Mouse (Mus musculus) liver, embryonic 15.5 days (tissue): Measurements from ENCODE around the gene Stxbp5. TPM values are rescaled to one million over a fixed set of nuclear protein-coding genes. Genes with fewer than 3 reads are reported as not detected.
"Not testable (repeated sequence)": the region's sequence is repeated elsewhere in the genome, so short reads cannot be mapped to it uniquely, and the experiment has no call there.

Experiments
- ATAC-seq: fragments of 200-750 bp; cut with Nextera tagmentation; 2 replicates; pipeline ENCODE4 v1.8.0; 2017; ENCODE audit warnings: moderate number of reproducible peaks, mild to moderate bottlenecking, moderate library complexity; ENCODE audit not compliant: insufficient read depth
- H3K27ac ChIP-seq: fragments of 300-500 bp; sonication (generic); replicated peaks from 2 replicates; pipeline ENCODE4 v1.5.1; 2015; ENCODE audit warnings: mild to moderate bottlenecking, inconsistent platforms
- H3K27me3 ChIP-seq: fragments of 300-500 bp; sonication (generic); 2 replicates; pipeline ENCODE4 v1.6.1; 2015; ENCODE audit warnings: mild to moderate bottlenecking, inconsistent platforms
- H3K36me3 ChIP-seq: fragments of 300-500 bp; sonication (generic); replicated peaks from 2 replicates; pipeline ENCODE4 v1.6.1; 2015; ENCODE audit warnings: moderate library complexity, mild to moderate bottlenecking, inconsistent platforms
- H3K4me1 ChIP-seq: fragments of 300-500 bp; sonication (generic); replicated peaks from 2 replicates; pipeline ENCODE4 v1.6.1; 2015; ENCODE audit warnings: inconsistent platforms
- H3K4me2 ChIP-seq: fragments of 300-500 bp; sonication (generic); 2 replicates; pipeline ENCODE4 v1.6.1; 2015; ENCODE audit warnings: moderate library complexity, mild to moderate bottlenecking, inconsistent platforms
- H3K4me3 ChIP-seq: fragments of 300-500 bp; sonication (generic); replicated peaks from 2 replicates; pipeline ENCODE4 v1.5.1; 2015; ENCODE audit warnings: mild to moderate bottlenecking, inconsistent platforms
- H3K9ac ChIP-seq: fragments of 300-500 bp; sonication (generic); 2 replicates; pipeline ENCODE4 v1.6.1; 2015; ENCODE audit warnings: moderate library complexity, mild to moderate bottlenecking, inconsistent platforms
- H3K9me3 ChIP-seq: fragments of 300-500 bp; sonication (generic); replicated peaks from 2 replicates; pipeline ENCODE4 v1.6.1; 2016; ENCODE audit warnings: inconsistent platforms
- WGBS: fragments of 180-500 bp; shearing (Covaris S2); methylation state at CpG from one replicate; pipeline ENCODE4 v1.1.7; 2015; ENCODE audit warnings: mixed read lengths; ENCODE audit not compliant: insufficient replicate concordance; 5-methylcytosine and 5-hydroxymethylcytosine counted together
- polyA plus RNA-seq: library from polyadenylated mRNA; unstranded; fragments of >200 nt; fragmentation: Nextera tagmentation; extraction: Ambion mirVana; gene quantifications from 2 replicates; pipeline ENCODE4 v1.2.1, GENCODE M21; 2015

Stxbp5 gene
- polyA plus RNA-seq, 1 experiment from 2014 or later = 2.4 TPM

GRCm38 (mm10) chr10:9889651-9890050 is 11.2 kb downstream of the Stxbp5 start:
- peaks cover 4% of the 10 kb centered on the region; the same call in 1 of the 2 replicates for H3K4me1 ChIP-seq
- no peak overlapping the region for H3K4me2 ChIP-seq
- ATAC-seq = no peak
- WGBS = 57% methylated on average over 8 of the region's 8 CpGs
- H3K27ac ChIP-seq = no peak overlapping the region
- H3K9ac ChIP-seq = no peak overlapping the region
- H3K36me3 ChIP-seq = peaks cover 6% of the 10 kb centered on the region; the same call in 1 of the 2 replicates
- H3K27me3 ChIP-seq = no peaks in the 10 kb centered on the region
- H3K4me3 ChIP-seq = no peak overlapping the region
- H3K9me3 ChIP-seq = no peaks in the 10 kb centered on the region

- H3K27me3 ChIP-seq = no peaks in the 10 kb centered on the region
- no peaks in the 10 kb centered on the region for H3K9me3 ChIP-seq
- ATAC-seq = no peak
- no peak overlapping the region for H3K27ac ChIP-seq
- no peak overlapping the region for H3K4me3 ChIP-seq
- no peaks in the 10 kb centered on the region for H3K4me1 ChIP-seq
- H3K36me3 ChIP-seq = peaks cover 6% of the 10 kb centered on the region; the same call in 1 of the 2 replicates
- 77% methylated on average over 4 of the region's 4 CpGs for WGBS
- no peak overlapping the region for H3K4me2 ChIP-seq
- no peak overlapping the region for H3K9ac ChIP-seq
These were observed 12.2 kb downstream of the Stxbp5 start for GRCm38 (mm10) chr10:9888655-9889054.

DNA sequence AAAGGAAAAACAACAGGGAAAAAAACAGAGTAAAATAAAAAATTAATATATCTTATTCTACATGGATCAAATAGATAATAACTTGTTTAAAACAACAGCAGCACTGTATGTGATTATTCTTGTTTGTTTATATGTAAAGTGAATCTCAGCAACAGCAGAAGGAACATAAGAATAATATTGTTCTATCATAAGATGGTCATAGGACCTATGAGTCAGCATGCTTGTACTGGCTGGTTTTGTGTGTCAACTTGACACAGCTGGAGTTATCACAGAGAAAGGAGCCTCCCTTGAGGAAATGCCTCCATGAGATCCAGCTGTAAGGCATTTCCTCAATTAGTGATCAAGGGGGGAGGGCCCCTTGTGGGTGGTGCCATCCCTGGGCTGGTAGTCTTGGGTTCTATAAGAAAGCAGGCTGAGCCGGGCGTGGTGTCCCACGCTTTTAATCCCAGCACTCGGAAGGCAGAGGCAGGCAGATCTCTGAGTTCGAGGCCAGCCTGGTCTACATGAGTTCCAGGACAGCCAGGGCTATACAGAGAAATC is 19.0 kb downstream of the Stxbp5 start:
- H3K9me3 ChIP-seq, H3K4me1 ChIP-seq, H3K4me2 ChIP-seq, H3K9ac ChIP-seq, H3K27ac ChIP-seq, ATAC-seq, H3K36me3 ChIP-seq, H3K27me3 ChIP-seq, H3K4me3 ChIP-seq: not testable (repeated sequence)
- WGBS = 50% methylated on average over 5 of the region's 5 CpGs

DNA sequence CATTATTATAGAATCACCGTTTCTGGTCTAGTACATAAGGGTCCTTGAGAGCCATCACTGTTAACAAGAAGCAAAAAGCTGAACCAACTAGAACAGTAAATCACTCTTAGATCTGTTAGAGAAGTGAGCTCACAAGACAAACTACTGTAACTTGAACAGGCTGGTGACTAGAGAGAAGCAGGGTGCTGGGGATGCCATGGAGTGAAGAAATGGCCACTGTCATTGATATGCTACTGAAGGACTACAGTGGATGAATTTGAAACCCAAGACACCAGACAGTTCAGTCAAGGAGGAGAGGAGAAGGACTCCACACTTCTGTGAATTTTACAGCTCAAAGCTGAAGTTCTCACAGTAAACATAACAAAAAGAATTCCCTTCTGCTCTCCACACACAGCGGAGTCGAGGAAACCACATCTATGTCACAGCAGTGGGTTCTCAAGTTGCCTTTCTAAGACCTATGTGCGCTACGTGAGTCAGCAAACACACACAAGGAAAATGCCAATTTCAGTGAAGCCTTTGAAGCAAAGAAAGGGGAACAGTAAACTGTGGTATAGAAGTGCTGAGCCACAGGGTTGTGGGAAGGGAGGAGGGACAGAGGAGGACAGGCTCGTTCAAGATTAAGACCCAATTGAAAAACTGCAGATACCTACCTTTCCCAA is 20.7 kb downstream of the Stxbp5 start:
- Histone ChIP-seq H3K4me3 (no peak overlapping the region), H3K27me3 (no peaks in the 10 kb centered on the region), H3K4me1 (peaks cover 6% of the 10 kb centered on the region; the same call in 1 of the 2 replicates), H3K4me2 (no peak overlapping the region), H3K36me3 (no peaks in the 10 kb centered on the region), H3K9me3 (no peaks in the 10 kb centered on the region), H3K9ac (no peak overlapping the region), H3K27ac (0 out of 2 replicates have a peak overlapping the region, but pooled peaks have one; percentile 19)
- ATAC-seq = no peak
- WGBS = 33% methylated on average over 6 of the region's 6 CpGs

DNA sequence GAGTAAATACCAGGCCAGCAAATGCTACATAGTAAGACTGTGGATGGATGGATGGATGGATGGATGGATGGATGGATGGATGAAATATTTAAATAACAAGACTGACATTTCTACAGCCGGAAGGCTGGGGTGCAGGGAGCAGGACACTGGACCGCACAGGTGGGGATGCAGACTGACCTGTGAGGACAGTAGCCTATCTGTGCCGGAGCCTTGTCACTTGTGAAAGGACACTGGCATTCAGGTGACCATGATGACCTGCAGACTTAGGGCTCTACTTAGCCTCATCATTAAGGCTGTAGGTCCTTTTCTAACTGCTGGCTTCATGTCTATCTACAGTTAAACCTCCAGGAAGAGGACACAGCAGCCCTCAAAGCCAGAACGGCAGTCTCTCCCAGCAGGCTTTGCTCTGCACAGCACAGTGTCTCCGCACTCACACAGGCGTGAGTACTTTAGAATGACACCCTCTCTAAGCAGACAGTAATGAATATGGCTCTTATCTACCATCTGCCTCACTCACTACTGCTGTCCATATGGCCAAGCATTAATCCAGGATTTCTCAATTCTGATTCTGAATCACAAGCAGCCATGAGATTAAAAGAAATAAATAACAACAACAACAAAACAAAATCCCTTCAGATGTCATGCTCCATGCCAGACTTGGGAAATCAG is 21.9 kb downstream of the Stxbp5 start:
- Histone ChIP-seq H3K4me2 (no peak overlapping the region), H3K9me3 (no peaks in the 10 kb centered on the region), H3K36me3 (no peaks in the 10 kb centered on the region), H3K4me3 (no peak overlapping the region), H3K27ac (no peak overlapping the region), H3K27me3 (no peaks in the 10 kb centered on the region), H3K9ac (no peak overlapping the region), H3K4me1 (peaks cover 6% of the 10 kb centered on the region; the same call in 1 of the 2 replicates)
- no peak for ATAC-seq
- WGBS = 74% methylated on average over 6 of the region's 6 CpGs

- Histone ChIP-seq H3K4me1 (peaks cover 4% of the 10 kb centered on the region; the same call in 1 of the 2 replicates), H3K9ac (no peak overlapping the region), H3K9me3 (no peaks in the 10 kb centered on the region), H3K4me2 (no peak overlapping the region), H3K4me3 (no peak overlapping the region), H3K27me3 (no peaks in the 10 kb centered on the region), H3K27ac (no peak overlapping the region), H3K36me3 (no peaks in the 10 kb centered on the region)
- WGBS = 26% methylated on average over 3 of the region's 3 CpGs
- ATAC-seq = no peak
These were observed 25.0 kb downstream of the Stxbp5 start for GRCm38 (mm10) chr10:9875905-9876304.

DNA sequence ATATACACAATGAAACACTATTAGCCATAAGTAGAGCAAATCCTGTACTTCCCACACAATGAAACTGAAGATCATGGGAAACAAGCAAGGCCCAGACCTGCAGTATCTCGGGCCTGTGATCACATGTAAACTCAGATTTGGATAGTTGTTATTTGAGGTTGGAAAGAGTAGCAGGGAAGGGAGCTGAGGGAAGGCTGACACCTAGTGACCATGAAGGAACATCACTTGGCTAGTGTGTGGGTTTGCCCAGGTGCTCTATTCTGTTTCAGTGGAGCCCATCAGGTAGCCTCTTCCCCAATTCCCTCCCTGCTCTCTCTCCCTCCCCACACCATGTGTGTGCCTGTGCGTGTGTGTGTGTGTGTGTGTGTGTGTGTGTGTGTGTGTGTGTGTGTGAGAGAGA is 28.7 kb downstream of the Stxbp5 start:
- no peaks in the 10 kb centered on the region; the same call in 1 of the 2 replicates for H3K4me1 ChIP-seq
- no peaks in the 10 kb centered on the region for H3K27me3 ChIP-seq
- WGBS = 54% methylated on average over 2 of the region's 2 CpGs
- ATAC-seq = no peak
- H3K27ac ChIP-seq = no peak overlapping the region
- no peak overlapping the region for H3K4me3 ChIP-seq
- H3K4me2 ChIP-seq = no peak overlapping the region
- no peaks in the 10 kb centered on the region for H3K36me3 ChIP-seq
- H3K9me3 ChIP-seq = no peaks in the 10 kb centered on the region
- H3K9ac ChIP-seq = no peak overlapping the region

GRCm38 (mm10) chr10:9866793-9867579 is 33.9 kb downstream of the Stxbp5 start:
- Histone ChIP-seq H3K9ac (no peak overlapping the region), H3K27me3 (no peaks in the 10 kb centered on the region), H3K36me3 (no peaks in the 10 kb centered on the region), H3K9me3 (no peaks in the 10 kb centered on the region), H3K4me2 (no peak overlapping the region), H3K4me3 (no peak overlapping the region), H3K27ac (no peak overlapping the region), H3K4me1 (no peaks in the 10 kb centered on the region)
- 74% methylated on average over 17 of the region's 17 CpGs for WGBS
- no peak for ATAC-seq

DNA sequence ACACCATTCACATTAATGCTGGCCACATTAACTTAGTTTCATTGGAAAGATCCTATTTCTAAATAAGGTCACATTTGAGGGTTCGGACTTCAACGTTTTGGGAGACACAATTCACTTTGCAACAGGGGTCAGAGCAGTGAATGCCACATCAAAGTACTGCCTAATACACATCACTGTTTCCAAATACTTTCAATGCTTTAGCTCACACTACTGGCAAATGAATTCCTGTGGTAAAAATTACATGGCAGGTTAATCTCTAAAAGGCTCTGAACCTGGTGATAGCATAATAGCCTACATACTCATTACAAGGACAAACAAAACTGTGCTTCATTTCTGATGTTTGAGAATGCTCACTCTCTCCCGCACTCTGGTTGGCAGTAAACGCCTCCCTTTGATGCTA is 40.9 kb downstream of the Stxbp5 start:
- no peak for ATAC-seq
- Histone ChIP-seq H3K27ac (no peak overlapping the region), H3K4me3 (no peak overlapping the region), H3K27me3 (no peaks in the 10 kb centered on the region), H3K9ac (no peak overlapping the region), H3K36me3 (peaks cover 9% of the 10 kb centered on the region), H3K4me1 (no peaks in the 10 kb centered on the region), H3K4me2 (no peak overlapping the region), H3K9me3 (no peaks in the 10 kb centered on the region)
- 84% methylated on average over 4 of the region's 4 CpGs for WGBS

- Histone ChIP-seq H3K9ac (no peak overlapping the region), H3K27me3 (no peaks in the 10 kb centered on the region), H3K4me2 (no peak overlapping the region), H3K36me3 (peaks cover 13% of the 10 kb centered on the region), H3K4me3 (no peak overlapping the region), H3K27ac (no peak overlapping the region), H3K9me3 (no peaks in the 10 kb centered on the region), H3K4me1 (no peaks in the 10 kb centered on the region)
- WGBS = 81% methylated on average over 3 of the region's 3 CpGs
- ATAC-seq = no peak
These were observed 41.4 kb downstream of the Stxbp5 start for GRCm38 (mm10) chr10:9859476-9859875.

DNA sequence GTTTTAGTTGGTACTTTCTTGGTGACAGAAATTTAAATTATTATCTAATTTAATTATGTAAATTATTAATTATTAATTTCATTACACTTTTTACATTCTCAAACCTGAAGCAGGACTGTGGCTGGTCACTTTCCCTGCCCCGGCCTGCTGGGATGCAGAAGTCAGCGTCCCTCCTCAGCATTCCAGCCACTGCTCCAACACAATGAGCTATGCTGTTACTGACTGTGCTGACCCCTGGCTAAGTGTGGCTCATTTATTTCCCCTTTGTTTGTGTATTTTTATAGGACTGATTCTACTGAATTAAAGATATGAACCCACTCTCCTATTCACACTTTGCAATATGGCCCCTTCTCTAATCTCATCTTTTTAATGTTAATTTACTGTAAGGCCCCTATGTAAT is 43.0 kb downstream of the Stxbp5 start:
- Histone ChIP-seq H3K4me3 (no peak overlapping the region), H3K9me3 (no peaks in the 10 kb centered on the region), H3K4me2 (no peak overlapping the region), H3K4me1 (no peaks in the 10 kb centered on the region), H3K36me3 (peaks cover 19% of the 10 kb centered on the region), H3K9ac (no peak overlapping the region), H3K27me3 (no peaks in the 10 kb centered on the region), H3K27ac (no peak overlapping the region)
- ATAC-seq = no peak
- WGBS = 72% methylated on average over 2 of the region's 2 CpGs
